Mouse (Mus musculus) ES-E14 (cell line): ENCODE measurements around the gene Cct4.

Experiments used
- HCFC1 ChIP-seq: IDR thresholded peaks from 2 replicates; pipeline ENCODE4 v1.6.1; 2012; ENCODE audit warnings: low read length, inconsistent platforms, borderline replicate concordance; ENCODE audit not compliant: insufficient read depth
- ZNF384 ChIP-seq: IDR thresholded peaks from 2 replicates; pipeline ENCODE4 v1.6.1; 2012; ENCODE audit warnings: low read depth, low read length, inconsistent platforms

GRCm38 (mm10) chr11:22978711-22979110 lies 11.6 kb upstream of the Cct4 start:
- TF ChIP-seq HCFC1 (no peak), ZNF384 (no peak)
